Mouse (Mus musculus) stomach, postnatal 0 days (tissue): ENCODE measurements around the gene Tars. TPM values are rescaled to one million over a fixed set of nuclear protein-coding genes. Genes with fewer than 3 reads are reported as not detected.

Experiments
- ATAC-seq: fragments of 200-750 bp; cut with Nextera tagmentation; 2 replicates; pipeline ENCODE4 v1.8.0; 2017; ENCODE audit not compliant: low FRiP score, low TSS enrichment
- DNase-seq: peaks from one replicate; pipeline ENCODE4 v3.0.0-alpha.2; 2016; ENCODE audit warnings: low spot score
- H3K27ac ChIP-seq: fragments of 300-500 bp; sonication (generic); replicated peaks from 2 replicates; pipeline ENCODE4 v1.5.1; 2014; ENCODE audit warnings: mild to moderate bottlenecking, control low read depth
- H3K27me3 ChIP-seq: fragments of 300-500 bp; sonication (generic); 2 replicates; pipeline ENCODE4 v1.6.1; 2014; ENCODE audit warnings: low read length; ENCODE audit not compliant: control insufficient read depth, insufficient read depth
- H3K36me3 ChIP-seq: fragments of 300-500 bp; sonication (generic); 2 replicates; pipeline ENCODE4 v1.6.1; 2014; ENCODE audit warnings: low read length, mixed read lengths; ENCODE audit not compliant: control insufficient read depth, insufficient read depth
- H3K4me1 ChIP-seq: fragments of 300-500 bp; sonication (generic); replicated peaks from 2 replicates; pipeline ENCODE4 v1.6.1; 2014; ENCODE audit warnings: antibody characterized with exemption; ENCODE audit not compliant: control insufficient read depth, insufficient read depth
- H3K4me2 ChIP-seq: fragments of 300-500 bp; sonication (generic); replicated peaks from 2 replicates; pipeline ENCODE4 v1.6.1; 2014; ENCODE audit warnings: low read depth, mild to moderate bottlenecking, control low read depth, moderate library complexity
- H3K4me3 ChIP-seq: fragments of 300-500 bp; sonication (generic); 2 replicates; pipeline ENCODE4 v1.5.1; 2014; ENCODE audit warnings: low read depth, low read length, control low read depth
- H3K9ac ChIP-seq: fragments of 300-500 bp; sonication (generic); 2 replicates; pipeline ENCODE4 v1.6.1; 2014; ENCODE audit warnings: mild to moderate bottlenecking, low read length, control low read depth, mixed read lengths
- H3K9me3 ChIP-seq: fragments of 300-500 bp; sonication (generic); 2 replicates; pipeline ENCODE4 v1.6.1; 2016; ENCODE audit warnings: low read length; ENCODE audit not compliant: control insufficient read depth
- CTCF ChIP-seq: IDR thresholded peaks from 2 replicates; pipeline ENCODE4 v1.5.1; 2016; ENCODE audit warnings: antibody characterized with exemption, low read depth, mild to moderate bottlenecking, moderate library complexity
- EP300 ChIP-seq: optimal IDR thresholded peaks from 2 replicates; pipeline ENCODE3; 2016; ENCODE audit warnings: antibody characterized with exemption
- WGBS: fragments of 180-500 bp; shearing (Covaris S2); extraction: QIAGEN DNeasy Blood & Tissue Kit; methylation state at CpG from one replicate; pipeline ENCODE4 v1.1.7; 2014; 5-methylcytosine and 5-hydroxymethylcytosine counted together
- polyA plus RNA-seq: library from polyadenylated mRNA; unstranded; fragments of >200 nt; fragmentation: Nextera tagmentation; extraction: Ambion mirVana; gene quantifications from 2 replicates; pipeline ENCODE4 v1.2.1, GENCODE M21; 2015

Tars gene
- 37.0 and 39.8 TPM in 2 replicates for polyA plus RNA-seq

DNA sequence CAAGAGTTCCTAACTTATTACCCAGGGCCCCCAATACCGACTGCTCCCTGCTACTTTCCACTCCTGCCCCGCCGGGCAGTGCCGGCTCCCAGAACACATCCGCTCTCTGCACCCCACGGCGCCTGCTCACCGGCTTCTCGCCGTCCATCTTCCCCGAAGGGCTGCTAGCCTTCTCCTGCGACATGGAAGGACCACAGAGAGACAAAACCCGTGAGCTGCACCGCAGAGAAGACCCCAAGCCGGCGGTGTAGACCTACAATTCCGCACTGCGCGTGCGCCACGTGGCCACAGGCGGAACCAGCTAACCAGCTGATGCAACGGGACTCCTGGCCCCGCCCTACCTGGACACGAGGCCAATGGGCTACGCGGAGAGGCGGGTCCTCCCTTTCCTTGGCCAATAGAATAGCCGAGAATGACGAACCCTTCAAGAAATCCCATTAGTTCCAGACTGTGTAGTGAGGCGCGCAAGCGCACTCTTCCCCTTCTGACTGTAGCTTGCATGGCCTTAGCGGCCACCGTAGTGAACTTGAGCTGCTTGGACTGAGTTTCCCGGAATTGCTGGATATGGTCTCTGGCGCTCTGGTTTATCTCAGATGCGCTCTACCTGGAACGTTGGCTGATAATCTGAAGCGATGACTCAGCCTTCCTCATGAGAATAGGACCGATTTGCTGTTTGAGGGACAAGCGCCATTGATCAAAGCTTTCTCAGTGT is at the start of gene Tars:
TSS of gene Tars (minus strand) at position 310 of the 712 bp plus-strand sequence.
- Histone ChIP-seq H3K4me3 (peak within 1 kb of the TSS; percentile 79), H3K36me3 (0 out of 2 replicates have a peak, but pooled peaks cover 3% of the 10 kb centered on the region), H3K4me1 (peaks cover 4% of the 10 kb centered on the region; the same call in 1 of the 2 replicates), H3K9ac (peak within 1 kb of the TSS; percentile 83), H3K27me3 (no peaks in the 10 kb centered on the region), H3K9me3 (no peaks in the 10 kb centered on the region), H3K27ac (peak within 1 kb of the TSS; percentile 73; the same call in 1 of the 2 replicates), H3K4me2 (peak within 1 kb of the TSS; percentile 81)
- DNase-seq (peak; percentile 98), ATAC-seq (peak; percentile 100)
- TF ChIP-seq EP300 (no peak), CTCF (no peak)
- 1% methylated on average over 42 of the region's 42 CpGs for WGBS

DNA sequence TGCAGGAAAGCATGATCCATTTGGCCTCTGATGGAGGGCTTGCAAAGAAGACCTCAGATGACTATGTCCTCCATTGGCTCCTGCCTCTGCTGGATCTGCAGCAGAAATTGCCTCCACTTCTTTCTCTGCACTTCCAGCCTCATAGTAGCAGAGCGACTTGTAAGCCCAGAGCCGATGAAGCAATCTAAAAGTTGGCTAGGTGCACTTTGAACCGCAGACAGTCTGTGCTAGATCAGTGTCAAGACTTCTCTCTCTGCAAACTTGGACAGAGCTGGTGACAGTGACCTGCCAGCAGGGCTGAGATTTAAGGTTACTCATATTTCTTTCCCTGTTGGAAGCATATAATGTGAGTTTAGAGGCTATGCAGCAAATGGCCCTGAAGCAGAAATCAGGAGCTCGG is 37.9 kb upstream of the Tars start:
- Histone ChIP-seq H3K27me3 (no peaks in the 10 kb centered on the region), H3K4me3 (no peak overlapping the region), H3K4me1 (no peaks in the 10 kb centered on the region), H3K4me2 (no peak overlapping the region), H3K36me3 (no peaks in the 10 kb centered on the region), H3K27ac (no peak overlapping the region), H3K9ac (no peak overlapping the region), H3K9me3 (no peaks in the 10 kb centered on the region)
- no peak for TF ChIP-seq EP300
- TF ChIP-seq CTCF = no peak
- DNase-seq (no peak), ATAC-seq (no peak)
- 89% methylated on average over 4 of the region's 4 CpGs for WGBS

DNA sequence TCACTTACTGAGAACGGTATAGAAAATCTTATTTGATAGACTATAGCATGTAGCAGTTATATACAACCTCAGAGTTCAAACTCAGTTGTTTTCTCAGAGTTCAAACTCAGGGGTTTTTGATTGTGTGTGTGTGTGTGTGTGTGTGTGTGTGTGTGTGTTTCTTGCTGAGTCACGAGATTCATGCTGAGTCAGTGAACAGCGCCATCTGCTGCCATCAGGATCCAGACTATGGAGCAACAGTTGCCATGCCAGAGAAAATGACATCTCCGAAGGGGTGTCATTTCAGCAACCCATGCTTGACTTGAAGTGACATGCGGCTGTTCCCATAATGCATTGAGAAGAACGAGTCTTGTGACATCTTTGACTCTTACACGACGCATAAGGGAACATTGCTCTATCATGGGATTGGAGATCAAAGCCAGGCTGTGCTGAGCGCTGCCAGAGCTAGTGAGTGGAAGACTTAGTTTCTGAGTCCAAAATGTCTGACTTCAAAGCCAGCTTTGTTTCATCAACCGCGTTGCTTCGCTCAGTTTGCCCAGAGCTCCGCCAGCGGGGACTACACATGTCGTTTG is 37.3 kb upstream of the Tars start:
- TF ChIP-seq EP300 (no peak), CTCF (no peak)
- Histone ChIP-seq H3K4me3 (no peak overlapping the region), H3K4me1 (no peaks in the 10 kb centered on the region), H3K9me3 (no peaks in the 10 kb centered on the region), H3K36me3 (no peaks in the 10 kb centered on the region), H3K4me2 (no peak overlapping the region), H3K9ac (no peak overlapping the region), H3K27me3 (no peaks in the 10 kb centered on the region), H3K27ac (no peak overlapping the region)
- DNase-seq (no peak), ATAC-seq (no peak)
- WGBS = 86% methylated on average over 15 of the region's 15 CpGs

- Histone ChIP-seq H3K27me3 (no peaks in the 10 kb centered on the region), H3K27ac (no peak overlapping the region), H3K4me2 (no peak overlapping the region), H3K36me3 (no peaks in the 10 kb centered on the region), H3K4me1 (no peaks in the 10 kb centered on the region), H3K4me3 (no peak overlapping the region), H3K9ac (no peak overlapping the region), H3K9me3 (no peaks in the 10 kb centered on the region)
- 89% methylated on average over 2 of the region's 2 CpGs for WGBS
- ATAC-seq = no peak
- TF ChIP-seq CTCF (no peak), EP300 (no peak)
- no peak for DNase-seq
Observed at GRCm38 (mm10) chr15:11426899-11427298, 27.4 kb upstream of the Tars start.

- Histone ChIP-seq H3K4me1 (no peaks in the 10 kb centered on the region), H3K27ac (no peak overlapping the region), H3K4me2 (no peak overlapping the region), H3K36me3 (no peaks in the 10 kb centered on the region), H3K4me3 (no peak overlapping the region), H3K27me3 (no peaks in the 10 kb centered on the region), H3K9ac (no peak overlapping the region), H3K9me3 (no peaks in the 10 kb centered on the region)
- no peak for DNase-seq
- no peak for ATAC-seq
- TF ChIP-seq CTCF = no peak
- WGBS = 89% methylated on average over 1 of the region's 1 CpGs
Observed at GRCm38 (mm10) chr15:11413484-11413883, 14.0 kb upstream of the Tars start.

GRCm38 (mm10) chr15:11412542-11412941 is 13.1 kb upstream of the Tars start:
- DNase-seq (no peak), ATAC-seq (no peak)
- TF ChIP-seq EP300 (no peak), CTCF (no peak)
- Histone ChIP-seq H3K36me3 (no peaks in the 10 kb centered on the region), H3K4me2 (no peak overlapping the region), H3K27me3 (no peaks in the 10 kb centered on the region), H3K4me3 (no peak overlapping the region), H3K9ac (no peak overlapping the region), H3K4me1 (no peaks in the 10 kb centered on the region), H3K9me3 (no peaks in the 10 kb centered on the region), H3K27ac (no peak overlapping the region)
- 81% methylated on average over 2 of the region's 2 CpGs for WGBS
